Mouse (Mus musculus): ENCODE measurements around the gene Ubald1. TPM values are rescaled to one million over a fixed set of nuclear protein-coding genes. Genes with fewer than 3 reads are reported as not detected.
A peak's percentile ranks its signal among the peaks of the same experiment; 100 is the strongest.

The Ubald1 gene
- total and polyA plus RNA-seq, 3 experiments = 2.8 to 25.6 TPM; not detected in 1

- Histone ChIP-seq H3K27me3 (ENCODE audit: control insufficient read depth in 1 of 2, insufficient read depth in 2 of 2, low read length in 2 of 2) (no peaks in the 10 kb centered on the region), H3K79me2 (ENCODE audit: control insufficient read depth, insufficient read depth, low read length, poor library complexity) (peaks cover 12% of the 10 kb centered on the region; the same call in 1 of the 2 replicates), H3K9ac (ENCODE audit: control insufficient read depth, low read depth, low read length, poor library complexity, severe bottlenecking) (peak within 1 kb of the TSS; percentile 91), H3K4me3 (ENCODE audit: control insufficient read depth in 1 of 2, insufficient read depth in 1 of 2, low read depth in 2 of 2, low read length in 2 of 2) (peak within 1 kb of the TSS; percentile 83 to 94), H3K4me1 (ENCODE audit: control insufficient read depth in 1 of 2, insufficient read depth in 2 of 2, low read length in 2 of 2) (peaks cover 0 to 26% of the 10 kb centered on the region in 2 experiments; a peak in 2 of 4 replicates), H3K36me3 (ENCODE audit: control insufficient read depth in 1 of 2, insufficient read depth in 2 of 2, low read length in 2 of 2) (peaks cover 0 to 4% of the 10 kb centered on the region in 2 experiments; a peak in 3 of 4 replicates), H3K27ac (ENCODE audit: control insufficient read depth, low read depth, low read length) (peak within 1 kb of the TSS; percentile 83), H3K9me3 (replicated peaks; ENCODE audit: insufficient read depth, low read length) (no peaks in the 10 kb centered on the region)
- peak; percentile 77 for TF ChIP-seq USF1 (IDR thresholded peaks at IDR 0.05; ENCODE audit: low read depth, low read length)
- TF ChIP-seq NRF1 (IDR thresholded peaks at IDR 0.05; ENCODE audit: insufficient read depth, low read depth, low read length, poor library complexity, severe bottlenecking) = peak; percentile 65
- TF ChIP-seq POLR2A (IDR thresholded peaks at IDR 0.05; ENCODE audit: control insufficient read depth in 1 of 2, insufficient read depth in 1 of 2, low read depth in 1 of 2, low read length in 2 of 2, poor library complexity in 1 of 2) = peak; percentile 45 to 77
- TF ChIP-seq MAZ (IDR thresholded peaks at IDR 0.05; ENCODE audit: low read depth, low read length) = 0 out of 2 replicates have a peak, but pooled peaks have one; percentile 48
- peak; percentile 62; the same call in 1 of the 2 replicates for TF ChIP-seq SIN3A (IDR thresholded peaks at IDR 0.05; ENCODE audit: low read length)
- TF ChIP-seq GATA1 (IDR thresholded peaks at IDR 0.05; ENCODE audit: low read depth, low read length) = no peak
- TF ChIP-seq TBP (IDR thresholded peaks at IDR 0.05; ENCODE audit: low read depth, low read length) = peak; percentile 35; the same call in 1 of the 2 replicates
- TF ChIP-seq GABPA (IDR thresholded peaks at IDR 0.05; ENCODE audit: low read depth, low read length) = no peak
- TF ChIP-seq ZKSCAN1 (IDR thresholded peaks at IDR 0.05; ENCODE audit: low read depth, low read length) = no peak
- TF ChIP-seq EP300 (IDR thresholded peaks at IDR 0.05; ENCODE audit: low read depth in 1 of 2, low read length in 2 of 2) = 0 out of 4 replicates have a peak, but pooled peaks of 1 of the 2 experiments have one; percentile 15
- TF ChIP-seq HCFC1 (IDR thresholded peaks at IDR 0.05; ENCODE audit: low read depth, low read length) = peak; percentile 77
- TF ChIP-seq ELF1 (IDR thresholded peaks at IDR 0.05; ENCODE audit: low read depth, low read length) = peak; percentile 13; the same call in 1 of the 2 replicates
- TF ChIP-seq JUND (IDR thresholded peaks at IDR 0.05; ENCODE audit: low read depth, low read length) = no peak
- no peak for TF ChIP-seq ZNF384 (IDR thresholded peaks at IDR 0.05; ENCODE audit: low read depth, low read length)
- TF ChIP-seq NELFE (IDR thresholded peaks at IDR 0.05; ENCODE audit: low read depth, low read length) = peak; percentile 35
- TF ChIP-seq KAT2A (conservative IDR thresholded peaks at IDR 0.05; ENCODE audit: low read depth, low read length) = no peak
- TF ChIP-seq ZC3H11A (IDR thresholded peaks at IDR 0.05; ENCODE audit: low read depth, low read length) = peak; percentile 28
- peak; percentile 35; the same call in 1 of the 2 replicates for TF ChIP-seq POLR2AphosphoS2 (IDR thresholded peaks at IDR 0.05; ENCODE audit: low read length)
- peak; percentile 24; the same call in 1 of the 2 replicates for TF ChIP-seq RCOR1 (IDR thresholded peaks at IDR 0.05; ENCODE audit: low read depth, low read length)
- TF ChIP-seq MXI1 (IDR thresholded peaks at IDR 0.05; ENCODE audit: low read depth, low read length) = peak; percentile 42; the same call in 1 of the 2 replicates
- TF ChIP-seq CHD1 (IDR thresholded peaks at IDR 0.05; ENCODE audit: low read depth, low read length) = peak; percentile 99
- peak; percentile 58; the same call in 1 of the 2 replicates for TF ChIP-seq MYC (IDR thresholded peaks at IDR 0.05; ENCODE audit: low read depth, low read length)
- TF ChIP-seq MAFK (IDR thresholded peaks at IDR 0.05; ENCODE audit: borderline replicate concordance, low read depth, low read length) = no peak
- TF ChIP-seq CTCF (IDR thresholded peaks at IDR 0.05 in 2 of 3, conservative IDR thresholded peaks at IDR 0.05 in 1 of 3; ENCODE audit: control insufficient read depth in 1 of 3, insufficient read depth in 1 of 3, low read depth in 2 of 3, low read length in 3 of 3, poor library complexity in 1 of 3, severe bottlenecking in 1 of 3) = no peak
- peak; percentile 52; the same call in 1 of the 2 replicates for TF ChIP-seq ZMIZ1 (IDR thresholded peaks at IDR 0.05; ENCODE audit: low read depth, low read length)
- no peak for TF ChIP-seq MEF2A (IDR thresholded peaks at IDR 0.05; ENCODE audit: extremely low read depth, insufficient replicate concordance, low read depth, low read length, poor library complexity, severe bottlenecking)
- TF ChIP-seq BHLHE40 (IDR thresholded peaks at IDR 0.05; ENCODE audit: borderline replicate concordance, low read depth, low read length) = peak; percentile 99
- no peak for TF ChIP-seq POLR2AphosphoS5 (IDR thresholded peaks at IDR 0.05; ENCODE audit: borderline replicate concordance, low read depth, low read length)
- no peak for TF ChIP-seq RAD21 (IDR thresholded peaks at IDR 0.05; ENCODE audit: low read depth, low read length)
- TF ChIP-seq TAL1 (IDR thresholded peaks at IDR 0.05; ENCODE audit: low read length) = no peak
- DNase-seq (ENCODE audit: low read depth, low spot score) = peak; percentile 93
Observed at GRCm38 (mm10) chr16:4885760-4886689, 5.9 kb upstream of the Ubald1 start, which contains the start of gene Mgrn1. TSS of gene Mgrn1 (plus strand) at chr16:4886249.
